In genomic region chr2:32689420-32689819, GRCm38 (mm10) we compare ENCODE assay signal across 8 mouse cellular contexts. TPM values are rescaled to one million over a fixed set of nuclear protein-coding genes. Genes with fewer than 3 reads are reported as not detected.
DNase-seq lines count a peak whose midpoint lies in the region; ATAC-seq and TF ChIP-seq lines count a peak whose summit lies in the region.

No protein-coding gene starts in this region.

- peaks cover 24% of the 10 kb centered on the region for H3K4me1 ChIP-seq in liver, postnatal 0 days (ENCODE audit: insufficient read depth)

- in situ Hi-C loops in Patski (cut with MboI; ENCODE audit: low pct_unique_long_range_greater_than_20kb), result loop anchor here (5.0 kb wide), 2 partner anchors 57 to 102 kb away; partner anchors contain the start of gene St6galnac4

- no peaks in the 10 kb centered on the region for H3K9me3 ChIP-seq in liver, postnatal 0 days (ENCODE audit: low read length)

- no peak overlapping the region for H3K4me3 ChIP-seq in liver, postnatal 0 days (ENCODE audit: low read depth, low read length)

- no peak for ATAC-seq in Patski
- peak; percentile 39 for ATAC-seq in liver, postnatal 0 days

- no peaks in the 10 kb centered on the region for H3K27me3 ChIP-seq in Patski
- H3K27me3 ChIP-seq in liver, postnatal 0 days (ENCODE audit: insufficient read depth, low read length), result no peaks in the 10 kb centered on the region

- H3K36me3 ChIP-seq in liver, postnatal 0 days (replicated peaks; ENCODE audit: insufficient read depth, low read length), result peaks cover 35% of the 10 kb centered on the region

- no peak for TF ChIP-seq CTCF in Patski (IDR thresholded peaks at IDR 0.05)
- peak; percentile 100 for TF ChIP-seq CTCF in liver, postnatal 0 days (IDR thresholded peaks at IDR 0.05; ENCODE audit: low read depth)

- CTCF ChIA-PET in Patski (lab: Charles Lee), result interaction anchor here (0.5 to 2.6 kb wide), 18 partner anchors 9 to 114 kb away, joined by 3 to 51 read pairs (median 6); partner anchors contain the start of genes 9430097D07Rik, Eng, Pip5kl1 and Tor2a

- 15% methylated on average over 5 of the region's 5 CpGs for WGBS in liver, postnatal 0 days (ENCODE audit: insufficient replicate concordance)

- TF ChIP-seq EP300 in liver, postnatal 0 days (IDR thresholded peaks at IDR 0.05; ENCODE audit: low read depth), result no peak

- DNase-seq in A20 (ENCODE audit: low read depth, low spot score) (peak; percentile 89), Patski (ENCODE audit: low read depth, low spot score) (peak; percentile 64)
- DNase-seq in cerebellum, adult 9-11 months, result peak; percentile 87
- DNase-seq in gastrocnemius, postnatal 10 days, result peak; percentile 93
- DNase-seq in kidney, postnatal 14 days, result peak; percentile 93
- DNase-seq in liver, postnatal 0 days, result peak; percentile 91
- peak; percentile 84 for DNase-seq in retina, postnatal 7 days (ENCODE audit: low read depth, low spot score)
- DNase-seq in urinary bladder, adult 18-20 months (ENCODE audit: low spot score in 2 of 2), result peak; percentile 78 to 83

- no peak overlapping the region for H3K9ac ChIP-seq in liver, postnatal 0 days (replicated peaks)

- no peak overlapping the region for H3K27ac ChIP-seq in liver, postnatal 0 days (ENCODE audit: low read depth)

- POLR2A ChIA-PET in Patski (lab: Charles Lee), result no interaction called here

- H3K4me2 ChIP-seq in liver, postnatal 0 days (ENCODE audit: low read depth, low read length), result no peak overlapping the region

RNA-seq across cellular contexts. Expression of gene Fpgs, which starts 14.5 kb away (rescaled TPM):
- polyA plus RNA-seq in Patski (2021), result 28.9 TPM
- 10 to 100 TPM; 10.5 to 15.6 TPM for total RNA-seq in gastrocnemius, postnatal 10 days (2021)
- 85.3 and 95.9 TPM in 2 replicates for polyA plus RNA-seq in liver, postnatal 0 days (2015; fragmentation: Nextera tagmentation; extraction: Ambion mirVana)

RNA-seq across cellular contexts. Expression of gene Cdk9, which starts 23.5 kb away (rescaled TPM):
- polyA plus RNA-seq in Patski (2021), result 93.3 TPM
- total RNA-seq in gastrocnemius, postnatal 10 days (2021), result 10 to 100 TPM; 29.5 to 35.2 TPM
- polyA plus RNA-seq in liver, postnatal 0 days (2015; fragmentation: Nextera tagmentation; extraction: Ambion mirVana), result 49.5 and 53.7 TPM in 2 replicates

RNA-seq across cellular contexts. Expression of gene Sh2d3c, which starts 31.4 kb away (rescaled TPM):
- polyA plus RNA-seq in Patski (2021), result 3.6 TPM
- 10 to 100 TPM; 13.2 to 16.6 TPM for total RNA-seq in gastrocnemius, postnatal 10 days (2021)
- polyA plus RNA-seq in liver, postnatal 0 days (2015; fragmentation: Nextera tagmentation; extraction: Ambion mirVana), result 7.6 and 8.3 TPM in 2 replicates

RNA-seq across cellular contexts. Expression of gene Eng, which starts 43.0 kb away (rescaled TPM):
- polyA plus RNA-seq in Patski (2021), result 1.5 TPM
- total RNA-seq in gastrocnemius, postnatal 10 days (2021), result 10 to 100 TPM; 49.5 to 54.7 TPM
- polyA plus RNA-seq in liver, postnatal 0 days (2015; fragmentation: Nextera tagmentation; extraction: Ambion mirVana), result 29.9 and 30.2 TPM in 2 replicates

RNA-seq across cellular contexts. Expression of gene 6330409D20Rik, which starts 51.4 kb away (rescaled TPM):
- polyA plus RNA-seq in Patski (2021), result not detected
- not detected for total RNA-seq in gastrocnemius, postnatal 10 days (2021)
- not detected in 2 replicates for polyA plus RNA-seq in liver, postnatal 0 days (2015; fragmentation: Nextera tagmentation; extraction: Ambion mirVana)
